ENCODE assay signal across 8 mouse cellular contexts in the genomic region with DNA sequence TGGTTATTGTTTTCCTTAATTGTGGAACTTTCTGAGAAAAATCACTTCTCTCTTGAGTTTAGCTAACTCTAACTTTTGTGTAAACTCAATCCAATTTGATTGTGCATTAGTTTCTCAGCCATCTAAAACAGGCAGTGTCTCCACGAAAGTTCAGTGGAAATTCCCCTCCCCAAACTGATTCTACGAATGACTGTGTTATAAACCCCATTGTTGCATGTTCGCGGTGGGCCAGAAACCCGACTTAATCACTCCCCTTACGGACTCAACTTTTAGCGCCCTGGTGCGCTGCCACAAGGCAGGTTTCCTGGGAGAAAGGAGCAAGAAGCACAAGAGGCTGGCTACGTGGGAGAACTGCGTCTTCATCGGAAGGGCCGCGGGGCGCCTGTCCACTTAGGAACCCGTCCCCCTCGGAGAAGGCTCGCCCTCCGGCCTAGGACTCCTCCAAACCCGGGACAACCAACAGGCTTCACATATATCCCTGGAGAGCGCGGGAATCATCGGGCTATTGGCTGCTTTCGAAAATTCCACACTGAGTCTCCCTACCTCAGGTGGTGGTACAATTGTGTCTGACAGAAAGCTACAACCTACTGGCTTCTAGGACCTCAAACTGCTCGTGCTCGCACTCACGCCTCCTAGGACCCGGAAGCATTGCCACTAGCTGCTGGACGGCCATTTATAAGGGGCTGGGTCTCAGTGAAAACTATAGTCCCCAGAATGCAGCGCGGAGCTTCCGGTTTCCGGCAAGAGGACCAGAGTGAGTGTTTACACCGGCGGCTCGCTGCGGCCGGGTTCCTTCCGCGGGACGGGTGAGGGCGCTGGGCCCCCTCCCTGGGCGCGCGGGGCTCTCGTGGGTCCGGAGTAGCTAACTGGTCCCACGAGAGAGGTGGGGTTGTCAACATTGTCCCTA. TPM values are rescaled to one million over a fixed set of nuclear protein-coding genes. Genes with fewer than 3 reads are reported as not detected.
DNase-seq lines count a peak whose midpoint lies in the region; ATAC-seq and TF ChIP-seq lines count a peak whose summit lies in the region.

A gene (plus strand): TSS at position 726 of the 907 bp plus-strand sequence.

- TF ChIP-seq CTCF in kidney, postnatal 0 days (IDR thresholded peaks at IDR 0.05; ENCODE audit: low read depth), result no peak

- peaks cover 7% of the 10 kb centered on the region for H3K4me1 ChIP-seq in heart, embryonic 12.5 days (replicated peaks)
- peaks cover 5% of the 10 kb centered on the region; the same call in 1 of the 2 replicates for H3K4me1 ChIP-seq in kidney, postnatal 0 days (replicated peaks; ENCODE audit: insufficient read depth, low read length)
- peaks cover 5% of the 10 kb centered on the region for H3K4me1 ChIP-seq in liver, embryonic 11.5 days (replicated peaks; ENCODE audit: control insufficient read depth, insufficient read depth, low read length)
- H3K4me1 ChIP-seq in stomach, embryonic 14.5 days (ENCODE audit: control insufficient read depth, insufficient read depth, low read length), result peaks cover 7% of the 10 kb centered on the region; the same call in 1 of the 2 replicates

- DNase-seq in CD4-positive helper T cell, adult 2 months (ENCODE audit: low read depth, low spot score), result peak; percentile 93
- DNase-seq in brain, embryonic 18.5 days (ENCODE audit: low read depth, low spot score), result peak; percentile 83
- DNase-seq in kidney, postnatal 0 days (ENCODE audit: low spot score), result peak; percentile 98
- peak; percentile 86 for DNase-seq in liver, embryonic 11.5 days (ENCODE audit: low spot score)
- DNase-seq in naive thymus-derived CD4-positive, alpha-beta T cell, adult 2 months (ENCODE audit: low read depth), result peak; percentile 91

- no peaks in the 10 kb centered on the region for H3K27me3 ChIP-seq in heart, embryonic 12.5 days (replicated peaks)
- H3K27me3 ChIP-seq in kidney, postnatal 0 days (ENCODE audit: insufficient read depth, low read length), result no peaks in the 10 kb centered on the region
- H3K27me3 ChIP-seq in liver, embryonic 11.5 days (replicated peaks; ENCODE audit: control insufficient read depth, insufficient read depth, low read length), result no peaks in the 10 kb centered on the region
- H3K27me3 ChIP-seq in stomach, embryonic 14.5 days (ENCODE audit: control insufficient read depth, insufficient read depth, low read length), result no peaks in the 10 kb centered on the region

- H3K27ac ChIP-seq in heart, embryonic 12.5 days (ENCODE audit: poor library complexity, severe bottlenecking), result peak within 1 kb of the TSS; percentile 91
- H3K27ac ChIP-seq in kidney, postnatal 0 days, result peak within 1 kb of the TSS; percentile 85
- peak within 1 kb of the TSS; percentile 70 for H3K27ac ChIP-seq in liver, embryonic 11.5 days (ENCODE audit: low read depth, low read length)
- H3K27ac ChIP-seq in stomach, embryonic 14.5 days (ENCODE audit: low read length), result peak within 1 kb of the TSS; percentile 89

- WGBS in heart, embryonic 12.5 days, result under 1% methylated on average over 47 of the region's 47 CpGs
- WGBS in kidney, postnatal 0 days, result 1% methylated on average over 47 of the region's 47 CpGs
- 2% methylated on average over 46 of the region's 47 CpGs for WGBS in liver, embryonic 11.5 days
- WGBS in stomach, embryonic 14.5 days, result 1% methylated on average over 47 of the region's 47 CpGs

- peak; percentile 98 for ATAC-seq in erythroid progenitor cell, adult 5-6 weeks (replicated peaks; ENCODE audit: low FRiP score, poor library complexity, severe bottlenecking)
- peak; percentile 96 for ATAC-seq in heart, embryonic 12.5 days (ENCODE audit: insufficient number of reproducible peaks, low FRiP score)
- peak; percentile 96 for ATAC-seq in kidney, postnatal 0 days (replicated peaks; ENCODE audit: low FRiP score, low read depth)
- ATAC-seq in liver, embryonic 11.5 days (replicated peaks; ENCODE audit: low FRiP score), result peak; percentile 96
- ATAC-seq in stomach, embryonic 14.5 days (ENCODE audit: insufficient number of reproducible peaks, insufficient read depth, low FRiP score, low read depth), result peak; percentile 95

- no peaks in the 10 kb centered on the region for H3K9me3 ChIP-seq in heart, embryonic 12.5 days (replicated peaks)
- H3K9me3 ChIP-seq in kidney, postnatal 0 days (replicated peaks; ENCODE audit: low read length), result no peaks in the 10 kb centered on the region
- H3K9me3 ChIP-seq in liver, embryonic 11.5 days (ENCODE audit: control insufficient read depth, low read length), result no peaks in the 10 kb centered on the region
- H3K9me3 ChIP-seq in stomach, embryonic 14.5 days (ENCODE audit: control insufficient read depth, low read depth, low read length), result no peaks in the 10 kb centered on the region

- H3K4me3 ChIP-seq in heart, embryonic 12.5 days, result peak within 1 kb of the TSS; percentile 80
- H3K4me3 ChIP-seq in kidney, postnatal 0 days (replicated peaks; ENCODE audit: low read depth, low read length), result peak within 1 kb of the TSS; percentile 75
- H3K4me3 ChIP-seq in liver, embryonic 11.5 days (ENCODE audit: low read depth, low read length), result peak within 1 kb of the TSS; percentile 69
- H3K4me3 ChIP-seq in stomach, embryonic 14.5 days (ENCODE audit: low read depth, low read length), result peak within 1 kb of the TSS; percentile 74

- peak within 1 kb of the TSS; percentile 86 for H3K9ac ChIP-seq in heart, embryonic 12.5 days
- peak within 1 kb of the TSS; percentile 76 for H3K9ac ChIP-seq in kidney, postnatal 0 days (ENCODE audit: low read depth, low read length)
- H3K9ac ChIP-seq in liver, embryonic 11.5 days (ENCODE audit: low read depth, low read length), result peak within 1 kb of the TSS; percentile 77
- H3K9ac ChIP-seq in stomach, embryonic 14.5 days (replicated peaks; ENCODE audit: low read depth, low read length), result peak within 1 kb of the TSS; percentile 63

- peaks cover 8% of the 10 kb centered on the region; the same call in 1 of the 2 replicates for H3K36me3 ChIP-seq in heart, embryonic 12.5 days
- H3K36me3 ChIP-seq in kidney, postnatal 0 days (ENCODE audit: insufficient read depth, low read length), result 0 out of 2 replicates have a peak, but pooled peaks cover 7% of the 10 kb centered on the region
- peaks cover 2% of the 10 kb centered on the region; the same call in 1 of the 2 replicates for H3K36me3 ChIP-seq in liver, embryonic 11.5 days (ENCODE audit: control insufficient read depth, insufficient read depth, low read length)
- H3K36me3 ChIP-seq in stomach, embryonic 14.5 days (ENCODE audit: control insufficient read depth, insufficient read depth, low read length), result peaks cover 6% of the 10 kb centered on the region; the same call in 1 of the 2 replicates

- H3K4me2 ChIP-seq in heart, embryonic 12.5 days, result peak within 1 kb of the TSS; percentile 91
- peak within 1 kb of the TSS; percentile 85 for H3K4me2 ChIP-seq in kidney, postnatal 0 days (ENCODE audit: low read length)
- H3K4me2 ChIP-seq in liver, embryonic 11.5 days, result peak within 1 kb of the TSS; percentile 88
- peak within 1 kb of the TSS; percentile 86 for H3K4me2 ChIP-seq in stomach, embryonic 14.5 days (replicated peaks; ENCODE audit: low read depth, low read length)

RNA-seq across cellular contexts. Expression of the gene that starts here (rescaled TPM):
- total RNA-seq in erythroid progenitor cell, adult 5-6 weeks (2015; ENCODE audit: low replicate concordance), result 16.2 and 33.1 TPM in 2 replicates
- 13.8 and 15.0 TPM in 2 replicates for total RNA-seq in erythroid progenitor cell, adult 5-6 weeks (2017; ENCODE audit: low replicate concordance)
- 103 and 104 TPM in 2 replicates for polyA plus RNA-seq in heart, embryonic 12.5 days (2016; fragmentation: Nextera tagmentation; extraction: Ambion mirVana)
- polyA plus RNA-seq in kidney, postnatal 0 days (2015; fragmentation: Nextera tagmentation; extraction: Ambion mirVana), result 124 and 141 TPM in 2 replicates
- polyA plus RNA-seq in liver, embryonic 11.5 days (2014; fragmentation: Nextera tagmentation; extraction: Ambion mirVana), result 92.3 and 93.3 TPM in 2 replicates
- 93.1 and 101 TPM in 2 replicates for polyA plus RNA-seq in stomach, embryonic 14.5 days (2014; fragmentation: Nextera tagmentation; extraction: Ambion mirVana)

Comparison
In these comparisons a context has a peak if more than half of its experiments do, and no peak if none do; other contexts are left out.
1. Peak in every context shown above with its lines: DNase-seq, ATAC-seq, H3K4me3 ChIP-seq and H3K27ac ChIP-seq.